Mouse (Mus musculus) spleen, adult 2 months (tissue): ENCODE data around the gene Usp37. TPM values are rescaled to one million over a fixed set of nuclear protein-coding genes. Genes with fewer than 3 reads are reported as not detected.

Experiments
- DNase-seq, 2 experiments: peaks; one replicate each; pipeline versions ENCODE4 v3.0.0 to v3.0.0-alpha.2; 2012 to 2021; ENCODE audit warnings: low spot score in 2 of 2, low read depth in 1 of 2
- H3K27ac ChIP-seq: fragments of 200-500 bp; 2 replicates; pipeline ENCODE4 v1.5.1; 2012; ENCODE audit warnings: low read length, inconsistent platforms; ENCODE audit not compliant: insufficient read depth
- H3K27me3 ChIP-seq: fragments of 200-500 bp; 2 replicates; pipeline ENCODE4 v1.6.1; 2012; ENCODE audit warnings: mild to moderate bottlenecking, moderate library complexity, low read length, inconsistent platforms; ENCODE audit not compliant: control insufficient read depth, insufficient read depth
- H3K36me3 ChIP-seq: fragments of 200-500 bp; 2 replicates; pipeline ENCODE4 v1.6.1; 2012; ENCODE audit warnings: mild to moderate bottlenecking, low read length, inconsistent platforms; ENCODE audit not compliant: control insufficient read depth, insufficient read depth
- H3K4me1 ChIP-seq: fragments of 200-500 bp; 2 replicates; pipeline ENCODE4 v1.6.1; 2011; ENCODE audit warnings: inconsistent platforms; ENCODE audit not compliant: control insufficient read depth, insufficient read depth, insufficient read length
- H3K4me3 ChIP-seq: fragments of 200-500 bp; 2 replicates; pipeline ENCODE4 v1.5.1; 2011; ENCODE audit warnings: mild to moderate bottlenecking, inconsistent platforms; ENCODE audit not compliant: insufficient read depth, insufficient read length; ENCODE audit errors: extremely low read depth
- CTCF ChIP-seq: fragments of 200-500 bp; IDR thresholded peaks from 2 replicates; pipeline ENCODE4 v1.5.1; 2011; ENCODE audit warnings: mild to moderate bottlenecking, inconsistent platforms; ENCODE audit not compliant: insufficient read depth, insufficient read length, insufficient replicate concordance; ENCODE audit errors: extremely low read depth
- POLR2A ChIP-seq: fragments of 200-500 bp; IDR thresholded peaks from 2 replicates; pipeline ENCODE4 v1.6.1; 2011; ENCODE audit warnings: low read depth, low read length, inconsistent platforms
- WGBS: fragments of 180-500 bp; shearing (Covaris S2); methylation state at CpG from one replicate; pipeline ENCODE4 v1.1.7; 2018; 5-methylcytosine and 5-hydroxymethylcytosine counted together
- polyA plus RNA-seq: library from polyadenylated mRNA; depleted of rRNA; stranded (reverse); fragments of >200 nt; gene quantifications from 2 replicates; pipeline ENCODE4 v1.2.3, GENCODE M21; 2012

Gene Usp37
- polyA plus RNA-seq, 1 experiment, result 2.5 TPM

- no peak for DNase-seq
- WGBS, result 82% methylated on average over 8 of the region's 8 CpGs
- TF ChIP-seq CTCF, result no peak
- no peak for TF ChIP-seq POLR2A
- H3K27ac ChIP-seq, result no peak overlapping the region
- H3K4me3 ChIP-seq, result no peak overlapping the region
- H3K4me1 ChIP-seq, result no peaks in the 10 kb centered on the region
- H3K36me3 ChIP-seq, result no peaks in the 10 kb centered on the region
- no peaks in the 10 kb centered on the region for H3K27me3 ChIP-seq
Measured at GRCm38 (mm10) chr1:74412711-74413110, 131.4 kb downstream of the Usp37 start.

DNA sequence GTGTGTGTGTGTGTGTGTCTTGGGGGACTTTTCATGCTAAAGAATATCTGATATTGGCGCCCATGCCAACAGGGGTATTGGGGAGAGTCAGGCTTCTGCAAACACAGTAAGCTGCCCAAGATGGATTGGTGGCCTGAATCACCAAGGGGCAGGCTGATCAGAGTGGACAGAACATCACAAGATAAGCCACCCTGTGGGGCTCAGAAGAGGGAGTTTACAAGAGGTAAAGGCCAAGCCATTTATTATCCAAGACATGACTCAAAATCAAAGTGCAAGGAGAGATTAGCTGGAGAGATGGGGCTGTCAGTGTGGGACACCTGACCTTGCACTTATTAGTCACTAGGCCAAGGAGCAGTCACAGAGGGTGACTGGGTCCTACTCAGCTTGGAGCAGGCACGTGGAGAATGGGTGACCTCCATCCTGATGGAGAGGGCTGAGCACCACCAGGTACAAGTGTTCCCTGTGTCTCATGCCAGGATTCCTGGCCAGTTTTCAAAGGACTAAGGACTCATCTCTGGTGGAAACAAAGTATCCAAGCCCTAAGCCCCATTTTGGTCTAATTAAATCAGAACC is 132.2 kb downstream of the Usp37 start:
- WGBS, result 78% methylated on average over 2 of the region's 2 CpGs
- DNase-seq, result no peak
- no peak overlapping the region for H3K27ac ChIP-seq

DNA sequence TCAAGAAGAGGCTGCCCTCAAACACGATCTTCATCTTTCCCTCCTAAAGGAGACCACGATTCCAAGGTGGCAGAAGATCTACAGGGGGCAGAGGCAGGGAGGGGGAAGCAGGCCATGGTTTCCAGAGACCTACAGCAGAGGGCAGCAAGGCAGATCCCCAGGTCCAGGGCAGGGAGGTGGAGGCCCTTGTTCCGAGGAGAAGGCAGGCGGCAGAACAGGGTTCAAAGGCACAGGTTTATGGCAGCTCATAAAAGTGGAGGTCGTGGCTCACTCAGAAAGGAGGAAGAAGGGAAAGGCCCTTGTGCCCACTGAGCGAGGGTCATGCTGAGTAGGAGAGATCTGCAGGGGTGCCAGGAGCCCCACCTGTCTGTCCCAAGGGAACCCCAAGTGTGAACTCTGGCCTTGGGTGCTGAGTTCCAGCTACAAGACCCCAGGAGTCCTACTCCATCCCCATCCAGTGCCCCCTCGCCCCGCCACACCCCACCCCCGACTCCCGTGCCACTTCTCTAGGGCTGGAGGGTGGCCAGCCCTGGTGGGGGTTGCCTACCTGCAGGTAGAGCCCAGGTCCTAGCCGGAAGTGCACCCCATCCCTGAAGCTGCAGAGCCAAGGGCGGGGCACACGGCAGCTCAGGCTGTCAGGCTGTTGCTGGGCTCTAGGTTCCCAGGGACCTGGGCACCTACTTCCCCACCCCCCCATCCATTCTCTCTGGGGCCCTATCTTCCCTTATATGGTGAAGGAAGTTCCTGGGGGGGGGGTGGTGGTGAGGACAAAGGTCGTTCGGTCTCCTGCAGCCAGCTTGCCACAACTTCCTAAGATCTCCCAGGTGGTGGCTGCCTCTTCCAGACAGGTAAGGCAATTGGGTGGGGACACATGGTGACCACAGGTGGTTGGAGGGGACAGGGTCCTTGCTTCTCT is 135.2 kb downstream of the Usp37 start, which contains the start of gene Vil1:
Gene Vil1 (plus strand): TSS at position 788 of the 916 bp plus-strand sequence.
- no peak within 1 kb of the TSS for H3K27ac ChIP-seq
- no peaks in the 10 kb centered on the region for H3K27me3 ChIP-seq
- no peaks in the 10 kb centered on the region for H3K36me3 ChIP-seq
- no peak within 1 kb of the TSS for H3K4me3 ChIP-seq
- WGBS, result 58% methylated on average over 15 of the region's 15 CpGs
- TF ChIP-seq POLR2A, result no peak
- no peak for TF ChIP-seq CTCF
- no peaks in the 10 kb centered on the region for H3K4me1 ChIP-seq
- no peak for DNase-seq

More for the DNA sequence above, 132.2 kb downstream of the Usp37 start:
- TF ChIP-seq CTCF (no peak), POLR2A (no peak)
- H3K4me3 ChIP-seq, result no peak overlapping the region
- H3K4me1 ChIP-seq, result no peaks in the 10 kb centered on the region
- no peaks in the 10 kb centered on the region for H3K36me3 ChIP-seq
- no peaks in the 10 kb centered on the region for H3K27me3 ChIP-seq

DNA sequence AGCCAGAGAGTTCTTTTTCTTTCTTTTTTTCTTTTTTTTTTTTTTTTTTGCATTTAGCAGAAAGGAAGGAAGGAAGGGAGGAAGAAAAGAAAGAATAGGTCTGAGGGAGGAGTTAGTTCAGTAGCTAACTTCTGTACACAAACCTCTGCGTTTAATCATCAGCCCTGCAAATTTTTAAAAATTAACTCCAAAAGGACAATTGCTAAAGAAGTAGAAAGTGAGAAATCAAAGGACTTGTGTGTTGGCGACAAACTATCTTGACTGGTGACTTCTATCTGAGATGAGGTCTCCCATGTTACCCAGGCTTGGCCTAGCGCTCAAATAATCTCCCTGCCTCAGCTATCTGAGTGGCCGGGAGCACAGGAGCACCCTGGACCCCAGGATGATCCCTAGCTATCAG is 139.9 kb downstream of the Usp37 start:
- H3K36me3 ChIP-seq, result no peaks in the 10 kb centered on the region
- no peak for DNase-seq
- 91% methylated on average over 4 of the region's 4 CpGs for WGBS
- H3K4me1 ChIP-seq, result no peaks in the 10 kb centered on the region
- H3K27ac ChIP-seq, result no peak overlapping the region
- no peaks in the 10 kb centered on the region for H3K27me3 ChIP-seq
- TF ChIP-seq CTCF, result no peak
- TF ChIP-seq POLR2A, result no peak
- H3K4me3 ChIP-seq, result no peak overlapping the region

GRCm38 (mm10) chr1:74401015-74401702 is 142.9 kb downstream of the Usp37 start:
- no peak for TF ChIP-seq CTCF
- no peak for TF ChIP-seq POLR2A
- no peak for DNase-seq
- Histone ChIP-seq H3K36me3 (no peaks in the 10 kb centered on the region), H3K4me3 (no peak overlapping the region), H3K27me3 (no peaks in the 10 kb centered on the region), H3K4me1 (no peaks in the 10 kb centered on the region), H3K27ac (no peak overlapping the region)
- WGBS, result 72% methylated on average over 16 of the region's 16 CpGs

GRCm38 (mm10) chr1:74400531-74400930 is 143.6 kb downstream of the Usp37 start:
- H3K36me3 ChIP-seq, result no peaks in the 10 kb centered on the region
- no peak overlapping the region for H3K27ac ChIP-seq
- TF ChIP-seq CTCF (no peak), POLR2A (no peak)
- H3K27me3 ChIP-seq, result no peaks in the 10 kb centered on the region
- H3K4me1 ChIP-seq, result no peaks in the 10 kb centered on the region
- 91% methylated on average over 3 of the region's 3 CpGs for WGBS
- DNase-seq, result no peak
- H3K4me3 ChIP-seq, result no peak overlapping the region
